Mouse (Mus musculus) right cerebral cortex, postnatal 14 days (tissue): Measurements from ENCODE around the gene Dscam.

ENCODE experiments used
- DNase-seq: peaks from one replicate; pipeline ENCODE4 v3.0.0; 2022

Gene Dscam

GRCm38 (mm10) chr16:96634097-96634790 lies 536.3 kb downstream of the Dscam start:
- DNase-seq: peak; percentile 23

- DNase-seq: no peak
Observed at GRCm38 (mm10) chr16:96630241-96630640, 540.3 kb downstream of the Dscam start.

- no peak for DNase-seq
Observed at GRCm38 (mm10) chr16:96629623-96630022, 540.9 kb downstream of the Dscam start.

- no peak for DNase-seq
Observed at GRCm38 (mm10) chr16:96625468-96625867, 545.1 kb downstream of the Dscam start.

- DNase-seq: no peak
Observed at GRCm38 (mm10) chr16:96624570-96625411, 545.8 kb downstream of the Dscam start.

- DNase-seq: no peak
Observed at GRCm38 (mm10) chr16:96620861-96621260, 549.7 kb downstream of the Dscam start.

- peak; percentile 44 for DNase-seq
Observed at GRCm38 (mm10) chr16:96620402-96620801, 550.1 kb downstream of the Dscam start.

- no peak for DNase-seq
Observed at GRCm38 (mm10) chr16:96617772-96618171, 552.8 kb downstream of the Dscam start.

GRCm38 (mm10) chr16:96613275-96613674 lies 557.3 kb downstream of the Dscam start:
- no peak for DNase-seq

- DNase-seq: peak; percentile 56
Observed at GRCm38 (mm10) chr16:96610806-96611205, 559.7 kb downstream of the Dscam start.

GRCm38 (mm10) chr16:96602206-96602605 lies 568.3 kb downstream of the Dscam start:
- DNase-seq: no peak

GRCm38 (mm10) chr16:96600791-96601190 lies 569.8 kb downstream of the Dscam start:
- no peak for DNase-seq

GRCm38 (mm10) chr16:96599401-96600060 lies 571.0 kb downstream of the Dscam start:
- no peak for DNase-seq

GRCm38 (mm10) chr16:96575841-96576240 lies 594.7 kb downstream of the Dscam start:
- DNase-seq: peak; percentile 35

GRCm38 (mm10) chr16:96567428-96567827 lies 603.1 kb downstream of the Dscam start:
- no peak for DNase-seq

GRCm38 (mm10) chr16:96563350-96564257 lies 606.9 kb downstream of the Dscam start:
- no peak for DNase-seq

- no peak for DNase-seq
Observed at GRCm38 (mm10) chr16:96559796-96560195, 610.8 kb downstream of the Dscam start.

- no peak for DNase-seq
Observed at GRCm38 (mm10) chr16:96558341-96558740, 612.2 kb downstream of the Dscam start.

GRCm38 (mm10) chr16:96556621-96557020 lies 613.9 kb downstream of the Dscam start:
- no peak for DNase-seq

GRCm38 (mm10) chr16:96555412-96555811 lies 615.1 kb downstream of the Dscam start:
- no peak for DNase-seq

- no peak for DNase-seq
Observed at GRCm38 (mm10) chr16:96552680-96553079, 617.9 kb downstream of the Dscam start.

- DNase-seq: peak; percentile 24
Observed at GRCm38 (mm10) chr16:96541056-96541455, 629.5 kb downstream of the Dscam start.
